Mouse (Mus musculus) kidney, embryonic 15.5 days (tissue): Measurements from ENCODE around the gene BC016579. TPM values are rescaled to one million over a fixed set of nuclear protein-coding genes. Genes with fewer than 3 reads are reported as not detected.
A peak's percentile ranks its signal among the peaks of the same experiment; 100 is the strongest.

ENCODE experiments used
- ATAC-seq: fragments of 200-750 bp; cut with Nextera tagmentation; replicated peaks from 2 replicates; pipeline ENCODE4 v1.8.0; 2017; ENCODE audit warnings: moderate TSS enrichment; ENCODE audit not compliant: low FRiP score
- H3K27ac ChIP-seq: fragments of 300-500 bp; sonication (generic); 2 replicates; pipeline ENCODE4 v1.5.1; 2015; ENCODE audit warnings: mild to moderate bottlenecking, inconsistent platforms
- H3K27me3 ChIP-seq: fragments of 300-500 bp; sonication (generic); 2 replicates; pipeline ENCODE4 v1.6.1; 2015; ENCODE audit warnings: inconsistent platforms
- H3K36me3 ChIP-seq: fragments of 300-500 bp; sonication (generic); 2 replicates; pipeline ENCODE4 v1.6.1; 2015; ENCODE audit warnings: inconsistent platforms
- H3K4me1 ChIP-seq: fragments of 300-500 bp; sonication (generic); 2 replicates; pipeline ENCODE4 v1.6.1; 2015; ENCODE audit warnings: inconsistent platforms
- H3K4me2 ChIP-seq: fragments of 300-500 bp; sonication (generic); 2 replicates; pipeline ENCODE4 v1.6.1; 2015; ENCODE audit warnings: moderate library complexity, mild to moderate bottlenecking, inconsistent platforms
- H3K4me3 ChIP-seq: fragments of 300-500 bp; sonication (generic); replicated peaks from 2 replicates; pipeline ENCODE4 v1.5.1; 2015; ENCODE audit warnings: mild to moderate bottlenecking, inconsistent platforms
- H3K9ac ChIP-seq: fragments of 300-500 bp; sonication (generic); 2 replicates; pipeline ENCODE4 v1.6.1; 2015; ENCODE audit warnings: mild to moderate bottlenecking, inconsistent platforms
- H3K9me3 ChIP-seq: fragments of 300-500 bp; sonication (generic); replicated peaks from 2 replicates; pipeline ENCODE4 v1.6.1; 2016; ENCODE audit warnings: inconsistent platforms
- WGBS: fragments of 180-500 bp; shearing (Covaris S2); methylation state at CpG from one replicate; pipeline ENCODE4 v1.1.7; 2015; ENCODE audit warnings: mixed read lengths; 5-methylcytosine and 5-hydroxymethylcytosine counted together
- polyA plus RNA-seq: library from polyadenylated mRNA; unstranded; fragments of >200 nt; fragmentation: Nextera tagmentation; extraction: Ambion mirVana; gene quantifications from 2 replicates; pipeline ENCODE4 v1.2.1, GENCODE M21; 2015

The BC016579 gene
- polyA plus RNA-seq = 0.23 and 0.30 TPM in 2 replicates

- Histone ChIP-seq H3K4me1 (peaks cover 13% of the 10 kb centered on the region), H3K4me3 (peak within 1 kb of the TSS; percentile 42), H3K27me3 (peaks cover 27% of the 10 kb centered on the region), H3K27ac (no peak within 1 kb of the TSS), H3K36me3 (no peaks in the 10 kb centered on the region), H3K9ac (peak within 1 kb of the TSS; percentile 21; the same call in 1 of the 2 replicates), H3K4me2 (peak within 1 kb of the TSS; percentile 82), H3K9me3 (no peaks in the 10 kb centered on the region)
- ATAC-seq = peak; percentile 83
- 9% methylated on average over 20 of the region's 20 CpGs for WGBS
Observed at GRCm38 (mm10) chr16:45653934-45654332, at the start of gene BC016579. TSS of gene BC016579 (minus strand) at chr16:45654068.

- H3K27ac ChIP-seq = no peak overlapping the region
- H3K4me2 ChIP-seq = no peak overlapping the region
- no peaks in the 10 kb centered on the region for H3K36me3 ChIP-seq
- H3K4me3 ChIP-seq = no peak overlapping the region
- no peaks in the 10 kb centered on the region for H3K27me3 ChIP-seq
- ATAC-seq = no peak
- no peak overlapping the region for H3K9ac ChIP-seq
- H3K9me3 ChIP-seq = no peaks in the 10 kb centered on the region
- 71% methylated on average over 5 of the region's 5 CpGs for WGBS
- H3K4me1 ChIP-seq = no peaks in the 10 kb centered on the region
Observed at GRCm38 (mm10) chr16:45699301-45699700, 45.4 kb upstream of the BC016579 start.

GRCm38 (mm10) chr16:45697996-45698395, 44.1 kb upstream of the BC016579 start:
- Histone ChIP-seq H3K36me3 (no peaks in the 10 kb centered on the region), H3K27me3 (no peaks in the 10 kb centered on the region), H3K9me3 (no peaks in the 10 kb centered on the region), H3K4me1 (no peaks in the 10 kb centered on the region), H3K9ac (no peak overlapping the region), H3K27ac (no peak overlapping the region), H3K4me3 (no peak overlapping the region), H3K4me2 (no peak overlapping the region)
- ATAC-seq = no peak
- 86% methylated on average over 6 of the region's 6 CpGs for WGBS

GRCm38 (mm10) chr16:45695445-45696160, 41.7 kb upstream of the BC016579 start:
- ATAC-seq = no peak
- no peaks in the 10 kb centered on the region for H3K9me3 ChIP-seq
- H3K9ac ChIP-seq = no peak overlapping the region
- H3K27ac ChIP-seq = no peak overlapping the region
- no peak overlapping the region for H3K4me2 ChIP-seq
- no peaks in the 10 kb centered on the region for H3K27me3 ChIP-seq
- 75% methylated on average over 9 of the region's 9 CpGs for WGBS
- H3K4me1 ChIP-seq = no peaks in the 10 kb centered on the region
- H3K4me3 ChIP-seq = no peak overlapping the region
- H3K36me3 ChIP-seq = no peaks in the 10 kb centered on the region

- H3K4me3 ChIP-seq = no peak within 1 kb of the TSS
- H3K36me3 ChIP-seq = no peaks in the 10 kb centered on the region
- ATAC-seq = no peak
- H3K27ac ChIP-seq = no peak within 1 kb of the TSS
- H3K9me3 ChIP-seq = no peaks in the 10 kb centered on the region
- 64% methylated on average over 10 of the region's 10 CpGs for WGBS
- no peak within 1 kb of the TSS for H3K9ac ChIP-seq
- H3K4me2 ChIP-seq = no peak within 1 kb of the TSS
- no peaks in the 10 kb centered on the region for H3K27me3 ChIP-seq
- peaks cover 5% of the 10 kb centered on the region; the same call in 1 of the 2 replicates for H3K4me1 ChIP-seq
Observed at GRCm38 (mm10) chr16:45693558-45693957, 39.7 kb upstream of the BC016579 start, which contains the start of gene Tmprss7. TSS of gene Tmprss7 (minus strand) at chr16:45693658.

DNA sequence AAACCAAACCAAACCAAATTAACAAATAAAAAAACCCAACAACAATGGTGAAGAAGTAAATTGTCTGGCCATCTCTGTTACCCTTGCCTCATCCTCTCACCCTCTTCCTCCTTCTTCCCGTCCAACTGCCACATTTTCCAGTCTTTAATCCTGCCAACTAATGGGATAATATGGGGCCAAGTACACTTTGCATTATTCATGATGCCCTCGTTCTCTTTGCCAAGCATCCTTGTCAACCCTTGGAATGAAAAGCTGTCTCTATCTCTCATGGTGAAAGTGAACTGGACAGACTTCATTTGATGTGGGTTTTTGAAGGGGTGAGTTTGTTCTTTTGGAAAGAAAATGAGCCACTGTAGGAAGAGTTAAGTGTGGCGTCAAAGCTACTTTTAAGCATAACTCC, 39.0 kb upstream of the BC016579 start:
- Histone ChIP-seq H3K36me3 (no peaks in the 10 kb centered on the region), H3K4me3 (no peak overlapping the region), H3K9ac (no peak overlapping the region), H3K9me3 (no peaks in the 10 kb centered on the region), H3K4me2 (no peak overlapping the region), H3K27ac (no peak overlapping the region), H3K27me3 (no peaks in the 10 kb centered on the region), H3K4me1 (peaks cover 5% of the 10 kb centered on the region; the same call in 1 of the 2 replicates)
- WGBS = 75% methylated on average over 3 of the region's 3 CpGs
- no peak for ATAC-seq

DNA sequence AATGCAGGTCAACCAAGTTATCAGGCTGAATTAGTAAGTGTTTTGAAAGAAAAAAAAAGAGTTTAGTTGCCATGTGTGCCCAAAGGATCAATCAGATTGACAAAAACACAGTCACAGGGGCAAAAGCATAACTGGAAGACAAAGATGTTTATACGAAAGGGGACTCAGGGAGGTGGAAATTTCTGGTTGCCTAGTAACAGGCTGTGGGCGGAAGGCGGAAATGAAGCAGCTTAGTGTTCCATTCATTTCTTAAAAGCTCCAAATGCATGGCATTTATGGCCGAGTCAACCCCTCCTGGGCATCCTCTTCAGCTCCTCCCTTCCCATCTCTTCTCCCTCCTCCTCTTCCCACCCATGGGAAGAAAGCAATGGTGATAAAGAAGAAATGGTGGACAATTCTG, 36.3 kb upstream of the BC016579 start:
- no peaks in the 10 kb centered on the region for H3K36me3 ChIP-seq
- H3K9ac ChIP-seq = no peak overlapping the region
- no peaks in the 10 kb centered on the region for H3K27me3 ChIP-seq
- H3K4me3 ChIP-seq = no peak overlapping the region
- H3K4me1 ChIP-seq = peaks cover 5% of the 10 kb centered on the region; the same call in 1 of the 2 replicates
- H3K27ac ChIP-seq = no peak overlapping the region
- WGBS = 21% methylated on average over 4 of the region's 4 CpGs
- H3K9me3 ChIP-seq = no peaks in the 10 kb centered on the region
- ATAC-seq = no peak
- H3K4me2 ChIP-seq = no peak overlapping the region

- Histone ChIP-seq H3K27ac (no peak overlapping the region), H3K4me2 (no peak overlapping the region), H3K4me1 (peaks cover 5% of the 10 kb centered on the region; the same call in 1 of the 2 replicates), H3K36me3 (no peaks in the 10 kb centered on the region), H3K27me3 (no peaks in the 10 kb centered on the region), H3K9ac (no peak overlapping the region), H3K9me3 (no peaks in the 10 kb centered on the region), H3K4me3 (no peak overlapping the region)
- no peak for ATAC-seq
- 80% methylated on average over 3 of the region's 3 CpGs for WGBS
Observed at GRCm38 (mm10) chr16:45686833-45687232, 33.0 kb upstream of the BC016579 start.

DNA sequence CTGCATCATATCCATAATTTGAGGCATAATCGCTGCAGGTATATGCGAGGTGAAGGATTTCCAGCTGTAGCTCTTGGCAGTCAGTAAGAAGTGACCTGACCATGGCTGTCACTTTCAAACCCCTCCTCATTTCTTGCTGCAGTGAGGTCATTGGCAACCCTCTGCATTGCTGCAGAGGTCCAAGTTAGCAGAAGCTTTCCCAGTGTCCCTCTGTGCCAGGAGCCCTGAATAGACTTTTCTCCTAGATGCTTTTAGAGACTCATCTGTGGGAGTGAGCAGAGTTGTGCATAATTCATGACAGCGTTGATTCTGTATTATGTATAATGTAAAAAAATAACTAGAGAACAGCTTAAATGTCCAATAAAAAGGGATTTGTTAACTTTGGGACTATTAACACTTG, 31.4 kb upstream of the BC016579 start:
- Histone ChIP-seq H3K27me3 (no peaks in the 10 kb centered on the region), H3K27ac (no peak overlapping the region), H3K9me3 (no peaks in the 10 kb centered on the region), H3K36me3 (no peaks in the 10 kb centered on the region), H3K4me2 (no peak overlapping the region), H3K9ac (no peak overlapping the region), H3K4me3 (no peak overlapping the region), H3K4me1 (peaks cover 4% of the 10 kb centered on the region; the same call in 1 of the 2 replicates)
- ATAC-seq = no peak
- 64% methylated on average over 3 of the region's 3 CpGs for WGBS

DNA sequence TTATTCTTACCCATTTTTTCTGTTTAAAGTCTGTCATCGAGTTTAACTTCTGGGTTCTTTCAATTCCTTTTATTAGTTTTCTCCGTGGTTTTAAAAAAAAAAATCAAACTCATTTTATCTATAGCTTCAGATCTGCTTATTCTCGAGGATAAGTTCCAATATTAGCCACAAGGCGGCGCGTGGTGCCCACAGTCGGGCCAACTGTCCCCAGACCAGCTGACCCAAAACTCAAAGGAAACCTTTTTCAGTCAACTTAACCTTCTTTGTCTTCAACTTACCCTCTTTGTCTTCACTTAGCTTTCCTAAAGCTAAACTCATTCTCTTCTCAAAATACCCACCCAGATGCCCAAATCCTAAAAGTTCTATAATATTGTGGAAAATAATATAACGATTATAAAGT, 30.9 kb upstream of the BC016579 start:
- no peaks in the 10 kb centered on the region for H3K36me3 ChIP-seq
- no peak overlapping the region for H3K4me3 ChIP-seq
- WGBS = 14% methylated on average over 8 of the region's 8 CpGs
- H3K27ac ChIP-seq = no peak overlapping the region
- H3K4me1 ChIP-seq = no peaks in the 10 kb centered on the region
- no peak overlapping the region for H3K9ac ChIP-seq
- H3K4me2 ChIP-seq = no peak overlapping the region
- ATAC-seq = no peak
- no peaks in the 10 kb centered on the region for H3K27me3 ChIP-seq
- H3K9me3 ChIP-seq = no peaks in the 10 kb centered on the region

DNA sequence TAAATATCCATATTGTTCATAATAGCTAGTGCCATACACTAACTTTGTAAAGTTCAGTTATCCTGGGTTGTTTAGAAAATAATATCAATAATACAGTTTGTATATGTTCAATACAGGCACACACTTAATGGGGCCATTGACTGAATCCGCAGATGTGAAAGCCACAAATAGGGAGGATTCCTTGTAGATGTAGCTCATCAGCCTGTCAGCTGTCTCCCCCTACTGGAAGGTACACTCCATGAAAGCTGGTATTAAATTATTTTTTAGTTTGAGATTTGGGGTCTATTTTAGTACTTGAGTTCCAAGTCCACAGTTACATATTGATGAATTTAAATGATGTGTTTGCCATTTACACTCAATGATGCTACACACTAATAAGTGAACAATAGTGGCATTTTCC, 22.6 kb upstream of the BC016579 start:
- no peaks in the 10 kb centered on the region for H3K27me3 ChIP-seq
- H3K9me3 ChIP-seq = no peaks in the 10 kb centered on the region
- H3K9ac ChIP-seq = no peak overlapping the region
- H3K4me2 ChIP-seq = no peak overlapping the region
- no peak overlapping the region for H3K4me3 ChIP-seq
- no peaks in the 10 kb centered on the region for H3K4me1 ChIP-seq
- H3K36me3 ChIP-seq = no peaks in the 10 kb centered on the region
- 39% methylated on average over 1 of the region's 1 CpGs for WGBS
- H3K27ac ChIP-seq = no peak overlapping the region
- ATAC-seq = no peak

- H3K4me1 ChIP-seq = peaks cover 6% of the 10 kb centered on the region; the same call in 1 of the 2 replicates
- H3K4me2 ChIP-seq = no peak overlapping the region
- H3K9ac ChIP-seq = no peak overlapping the region
- H3K27me3 ChIP-seq = no peaks in the 10 kb centered on the region
- 29% methylated on average over 4 of the region's 4 CpGs for whole genome bisulfite sequencing
- H3K27ac ChIP-seq = no peak overlapping the region
- no peak overlapping the region for H3K4me3 ChIP-seq
- H3K9me3 ChIP-seq = no peaks in the 10 kb centered on the region
- H3K36me3 ChIP-seq = no peaks in the 10 kb centered on the region
- ATAC-seq = peak; percentile 62
Observed at GRCm38 (mm10) chr16:45670005-45670404, 16.1 kb upstream of the BC016579 start.
